Mouse (Mus musculus) thymus, postnatal 36 days (tissue): ENCODE measurements at regions not wholly inside any gene's neighbourhood (a gene's known extent, or its start where the extent isn't known, plus 50 kb on each side); places are given as distances from the start of the nearest gene placed in this dataset.
A peak's percentile ranks its signal among the peaks of the same experiment; 100 is the strongest.

ENCODE experiments used
- DNase-seq, 2 experiments: peaks; one replicate each; pipeline ENCODE4 v3.0.0; 2022; ENCODE audit warnings: mixed read lengths in 2 of 2

GRCm38 (mm10) chr10:19412926-19413325 lies 56.6 kb downstream of the Olig3 start:
- DNase-seq, result peak; percentile 44 to 60

- DNase-seq, result no peak
Measured at GRCm38 (mm10) chr10:19413935-19414334, 57.6 kb downstream of the Olig3 start.

GRCm38 (mm10) chr10:19414834-19415233 lies 58.5 kb downstream of the Olig3 start:
- no peak for DNase-seq

- no peak for DNase-seq
Measured at GRCm38 (mm10) chr10:19424030-19424429, 67.7 kb downstream of the Olig3 start.

- no peak for DNase-seq
Measured at GRCm38 (mm10) chr10:19424961-19425360, 68.6 kb downstream of the Olig3 start.

GRCm38 (mm10) chr10:19426835-19427234 lies 70.5 kb downstream of the Olig3 start:
- DNase-seq, result no peak

- no peak for DNase-seq
Measured at GRCm38 (mm10) chr10:19432515-19432914, 76.2 kb downstream of the Olig3 start.

GRCm38 (mm10) chr10:19434661-19435060 lies 78.3 kb downstream of the Olig3 start:
- DNase-seq, result no peak

GRCm38 (mm10) chr10:19441807-19442206 lies 85.5 kb downstream of the Olig3 start:
- no peak for DNase-seq

- no peak for DNase-seq
Measured at GRCm38 (mm10) chr10:19443516-19443915, 87.2 kb downstream of the Olig3 start.

GRCm38 (mm10) chr10:19448838-19449559 lies 92.7 kb downstream of the Olig3 start:
- DNase-seq, result no peak

- DNase-seq, result no peak
Measured at GRCm38 (mm10) chr10:19459053-19459452, 102.7 kb downstream of the Olig3 start.

GRCm38 (mm10) chr10:19459709-19460108 lies 103.4 kb downstream of the Olig3 start:
- DNase-seq, result no peak

- no peak for DNase-seq
Measured at GRCm38 (mm10) chr10:19460164-19460563, 103.8 kb downstream of the Olig3 start.

GRCm38 (mm10) chr10:19463800-19464199 lies 107.5 kb downstream of the Olig3 start:
- DNase-seq, result no peak

GRCm38 (mm10) chr10:19464504-19464903 lies 108.2 kb downstream of the Olig3 start:
- DNase-seq, result no peak

- DNase-seq, result no peak
Measured at GRCm38 (mm10) chr10:19471349-19472040, 115.2 kb downstream of the Olig3 start.

- DNase-seq, result no peak
Measured at GRCm38 (mm10) chr10:19472066-19472465, 115.7 kb downstream of the Olig3 start.

GRCm38 (mm10) chr10:19472949-19473535 lies 116.7 kb downstream of the Olig3 start:
- DNase-seq, result no peak

GRCm38 (mm10) chr10:19485537-19486135 lies 106.1 kb upstream of the Ifngr1 start:
- DNase-seq, result no peak

- DNase-seq, result no peak
Measured at GRCm38 (mm10) chr10:19490500-19490899, 101.2 kb upstream of the Ifngr1 start.

GRCm38 (mm10) chr10:19491513-19492380 lies 100.0 kb upstream of the Ifngr1 start:
- peak; percentile 78 to 79 for DNase-seq
